In the genomic region with DNA sequence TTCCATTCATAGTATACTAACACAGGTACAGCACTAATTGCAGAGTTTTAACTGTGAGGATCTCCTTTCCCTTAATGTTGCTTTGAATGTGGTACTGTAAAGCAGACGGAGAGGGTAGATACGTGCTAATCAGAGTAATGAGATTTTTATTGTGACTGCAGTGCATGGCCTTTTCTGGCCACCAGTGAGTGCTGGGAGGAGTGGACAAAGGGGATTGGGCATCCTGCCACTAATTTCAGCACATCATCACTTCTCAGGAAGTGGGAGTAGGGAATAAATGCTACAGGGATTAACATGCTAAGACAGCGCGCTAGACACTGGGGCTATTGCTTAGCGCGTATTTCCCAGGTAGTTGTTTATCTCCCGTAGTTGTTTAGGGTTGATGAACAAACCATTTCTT, we compare ENCODE assay signal across 8 mouse cellular contexts. TPM values are rescaled to one million over a fixed set of nuclear protein-coding genes. Genes with fewer than 3 reads are reported as not detected.
DNase-seq lines count a peak whose midpoint lies in the region; ATAC-seq and TF ChIP-seq lines count a peak whose summit lies in the region.

No protein-coding gene starts in this region.

- no peaks in the 10 kb centered on the region for H3K27me3 ChIP-seq in forebrain, embryonic 12.5 days
- H3K27me3 ChIP-seq in hindbrain, postnatal 0 days (ENCODE audit: insufficient read depth, low read length), result no peaks in the 10 kb centered on the region
- no peaks in the 10 kb centered on the region for H3K27me3 ChIP-seq in liver, embryonic 14.5 days (ENCODE audit: control insufficient read depth, insufficient read depth, low read length)

- TF ChIP-seq EP300 in liver, embryonic 14.5 days (IDR thresholded peaks at IDR 0.05; ENCODE audit: low read depth), result no peak

- ATAC-seq in forebrain, embryonic 12.5 days (ENCODE audit: low FRiP score), result no peak
- no peak for ATAC-seq in hindbrain, postnatal 0 days
- ATAC-seq in liver, embryonic 14.5 days (ENCODE audit: insufficient read depth), result no peak

- peak overlapping the region; percentile 99 for H3K4me2 ChIP-seq in forebrain, embryonic 12.5 days
- H3K4me2 ChIP-seq in hindbrain, postnatal 0 days (ENCODE audit: low read depth, low read length), result peak overlapping the region; percentile 71
- peak overlapping the region; percentile 83 for H3K4me2 ChIP-seq in liver, embryonic 14.5 days (ENCODE audit: low read depth)

- TF ChIP-seq POLR2A in olfactory bulb, adult 2 months (IDR thresholded peaks at IDR 0.05; ENCODE audit: insufficient read depth, low read depth, low read length), result no peak

- WGBS in forebrain, embryonic 12.5 days, result 3% methylated on average over 7 of the region's 7 CpGs
- WGBS in hindbrain, postnatal 0 days, result 8% methylated on average over 7 of the region's 7 CpGs
- WGBS in liver, embryonic 14.5 days (ENCODE audit: insufficient replicate concordance), result 3% methylated on average over 7 of the region's 7 CpGs
- WGBS in olfactory bulb, adult 2 months, result 20% methylated on average over 7 of the region's 7 CpGs

- peak overlapping the region; percentile 68 for H3K9ac ChIP-seq in forebrain, embryonic 12.5 days
- H3K9ac ChIP-seq in hindbrain, postnatal 0 days (replicated peaks; ENCODE audit: low read length), result peak overlapping the region; percentile 52
- H3K9ac ChIP-seq in liver, embryonic 14.5 days (replicated peaks), result peak overlapping the region; percentile 71

- peak overlapping the region; percentile 71 for H3K4me3 ChIP-seq in forebrain, embryonic 12.5 days (replicated peaks)
- peak overlapping the region; percentile 84 for H3K4me3 ChIP-seq in hindbrain, postnatal 0 days (ENCODE audit: low read length)
- H3K4me3 ChIP-seq in liver, embryonic 14.5 days (ENCODE audit: insufficient read depth in 1 of 2, low read depth in 2 of 2, low read length in 2 of 2), result peak overlapping the region; percentile 74 to 87
- H3K4me3 ChIP-seq in olfactory bulb, adult 2 months (ENCODE audit: insufficient read depth, low read depth, low read length), result peak overlapping the region; percentile 69

- intact Hi-C loops in heart, postnatal 25 days (cut with DNase I), result loop anchor here (5.0 to 10.0 kb wide), 3 partner anchors 101 to 328 kb away; a partner anchor contains a TSS

- H3K36me3 ChIP-seq in forebrain, embryonic 12.5 days (replicated peaks), result no peaks in the 10 kb centered on the region
- no peaks in the 10 kb centered on the region for H3K36me3 ChIP-seq in hindbrain, postnatal 0 days (ENCODE audit: insufficient read depth, low read length)
- H3K36me3 ChIP-seq in liver, embryonic 14.5 days (replicated peaks; ENCODE audit: control insufficient read depth, insufficient read depth, low read depth), result no peaks in the 10 kb centered on the region

- peak; percentile 95 for DNase-seq in heart, adult 11 months
- no peak for DNase-seq in heart, postnatal 25 days (ENCODE audit: low spot score)
- DNase-seq in adrenal gland, postnatal 36 days, result peak; percentile 65 to 71
- DNase-seq in hindbrain, postnatal 0 days (ENCODE audit: low spot score), result peak; percentile 66
- no peak for DNase-seq in liver, embryonic 14.5 days (ENCODE audit: low read depth in 3 of 3, low spot score in 3 of 3)
- no peak for DNase-seq in spleen, adult 18-20 months

- TF ChIP-seq CTCF in hindbrain, postnatal 0 days (IDR thresholded peaks at IDR 0.05; ENCODE audit: low read depth), result peak; percentile 19
- peak; percentile 8; the same call in 1 of the 2 replicates for TF ChIP-seq CTCF in liver, embryonic 14.5 days (IDR thresholded peaks at IDR 0.05; ENCODE audit: low read depth)
- no peak for TF ChIP-seq CTCF in olfactory bulb, adult 2 months (IDR thresholded peaks at IDR 0.05; ENCODE audit: insufficient read depth, low read depth, low read length)

- peaks cover 31% of the 10 kb centered on the region for H3K4me1 ChIP-seq in forebrain, embryonic 12.5 days
- H3K4me1 ChIP-seq in hindbrain, postnatal 0 days (ENCODE audit: insufficient read depth, low read length), result peaks cover 10% of the 10 kb centered on the region
- peaks cover 18 to 27% of the 10 kb centered on the region in 2 experiments for H3K4me1 ChIP-seq in liver, embryonic 14.5 days (replicated peaks; ENCODE audit: control insufficient read depth in 2 of 2, insufficient read depth in 2 of 2, low read length in 1 of 2)
- 0 out of 2 replicates have a peak, but pooled peaks cover 8% of the 10 kb centered on the region for H3K4me1 ChIP-seq in olfactory bulb, adult 2 months (ENCODE audit: control insufficient read depth, insufficient read depth, low read length)

- H3K9me3 ChIP-seq in forebrain, embryonic 12.5 days, result no peaks in the 10 kb centered on the region
- H3K9me3 ChIP-seq in hindbrain, postnatal 0 days (ENCODE audit: low read length), result no peaks in the 10 kb centered on the region
- no peaks in the 10 kb centered on the region for H3K9me3 ChIP-seq in liver, embryonic 14.5 days (ENCODE audit: control insufficient read depth, low read length)

- H3K27ac ChIP-seq in forebrain, embryonic 12.5 days, result no peak overlapping the region
- peak overlapping the region; percentile 69; the same call in 1 of the 2 replicates for H3K27ac ChIP-seq in hindbrain, postnatal 0 days
- H3K27ac ChIP-seq in liver, embryonic 14.5 days, result peak overlapping the region; percentile 70
- H3K27ac ChIP-seq in olfactory bulb, adult 2 months (ENCODE audit: insufficient read depth, low read depth, low read length), result no peak overlapping the region; the same call in 1 of the 2 replicates

RNA-seq across cellular contexts. Expression of a gene that starts 3.0 kb away (rescaled TPM):
- total RNA-seq in heart, postnatal 25 days (2021), result 1 to 10 TPM; 8.2 to 8.5 TPM
- 10 to 100 TPM; 15.6 to 17.8 TPM for total RNA-seq in adrenal gland, postnatal 36 days (2021)
- polyA plus RNA-seq in forebrain, embryonic 12.5 days (2016; fragmentation: Nextera tagmentation; extraction: Ambion mirVana), result 2.2 TPM in 2 replicates
- total RNA-seq in hindbrain, postnatal 0 days (2014; rRNA removed), result 14.3 and 17.0 TPM in 2 replicates
- 2.3 TPM in 2 replicates for polyA plus RNA-seq in hindbrain, postnatal 0 days (2015; fragmentation: Nextera tagmentation; extraction: Ambion mirVana)
- polyA plus RNA-seq in liver, embryonic 14.5 days (2012; rRNA removed), result 4.3 and 4.9 TPM in 2 replicates
- 1.0 and 1.4 TPM in 2 replicates for polyA plus RNA-seq in liver, embryonic 14.5 days (2014; fragmentation: Nextera tagmentation; extraction: Ambion mirVana)
- polyA plus RNA-seq in olfactory bulb, adult 2 months (2012; ENCODE audit: insufficient read depth, insufficient read length, low replicate concordance, missing spikeins), result not detected in 2 replicates

Comparison
In these comparisons a context has a peak if more than half of its experiments do, and no peak if none do; other contexts are left out.
1. DNase-seq: peak in heart, adult 11 months (single experiment), adrenal gland, postnatal 36 days (2 of 2) and hindbrain, postnatal 0 days (single experiment); none in heart, postnatal 25 days (single experiment), liver, embryonic 14.5 days (0 of 3) and spleen, adult 18-20 months (0 of 2).
2. H3K27ac ChIP-seq: peak in hindbrain, postnatal 0 days (single experiment) and liver, embryonic 14.5 days (single experiment); none in forebrain, embryonic 12.5 days (single experiment) and olfactory bulb, adult 2 months (single experiment).
3. Peak in every context shown above with its lines, with median percentiles within 50 percentile points of each other: H3K4me2 ChIP-seq, H3K4me3 ChIP-seq and H3K9ac ChIP-seq.